Mouse (Mus musculus): ENCODE data around the gene Cdkn2b. TPM values are rescaled to one million over a fixed set of nuclear protein-coding genes. Genes with fewer than 3 reads are reported as not detected.

Cdkn2b gene
- 1.5 and 1.9 TPM in 2 replicates for polyA plus RNA-seq (2021; fragmentation: Nextera tagmentation)
- long read RNA-seq, experiment 1, partial matches to known transcripts: 0 of 3 reads
- long read RNA-seq, experiment 1, other reads (novel, unspliced or antisense): 0 of 3 reads
- long read RNA-seq, experiment 2, partial matches to known transcripts: 0 of 3 reads
- long read RNA-seq, experiment 2, other reads (novel, unspliced or antisense): 0 of 3 reads

GRCm38 (mm10) chr4:89310491-89311254 lies at the start of gene Cdkn2b:
Gene Cdkn2b (minus strand): TSS chr4:89311039.

GRCm38 (mm10) chr4:89294486-89295440 lies 16.1 kb downstream of the Cdkn2b start, which contains the start of gene Cdkn2a:
Gene Cdkn2a (minus strand): TSS chr4:89294653.

Other genes with a start within 250 kb of the Cdkn2b start
- gene Mtap, start 173.9 kb downstream of the Cdkn2b start, polyA plus RNA-seq (2021; fragmentation: Nextera tagmentation): 6.8 TPM in 2 replicates
- not detected in 2 replicates for gene Cdkn2a, start 16.4 kb downstream of the Cdkn2b start, polyA plus RNA-seq (2021; fragmentation: Nextera tagmentation)